Mouse (Mus musculus) cerebellum, postnatal 4 days (tissue): ENCODE measurements around the gene Nckap5l.
"Not testable (repeated sequence)": the region's sequence is repeated elsewhere in the genome, so short reads cannot be mapped to it uniquely, and the experiment has no call there.

Source experiments
- DNase-seq, 2 experiments: peaks; one replicate each; pipeline ENCODE4 v3.0.0; 2022; ENCODE audit warnings: low spot score in 2 of 2, mixed read lengths in 1 of 2

The Nckap5l gene

GRCm38 (mm10) chr15:99396875-99397274 is 60.7 kb downstream of the Nckap5l start:
- DNase-seq = no peak

DNA sequence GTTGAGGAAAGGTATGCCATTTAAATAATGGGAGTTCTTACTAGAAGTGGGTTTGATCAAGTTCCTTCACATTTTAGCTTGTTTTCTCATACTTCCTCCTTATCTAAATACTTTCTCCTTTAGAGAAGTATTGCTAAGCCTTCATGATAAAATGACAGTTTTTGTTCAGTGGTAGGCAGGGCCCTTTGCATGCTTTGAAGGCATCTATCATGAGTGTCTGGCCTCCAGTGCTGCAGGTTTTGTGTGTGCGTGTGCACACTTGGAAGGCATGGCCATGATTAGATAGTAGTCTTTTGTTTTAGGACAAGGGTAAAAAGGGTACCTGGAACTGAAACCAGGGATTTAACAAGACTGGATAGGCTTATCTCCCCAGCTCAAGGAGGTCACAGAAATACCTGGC is 61.1 kb downstream of the Nckap5l start:
- DNase-seq = no peak

DNA sequence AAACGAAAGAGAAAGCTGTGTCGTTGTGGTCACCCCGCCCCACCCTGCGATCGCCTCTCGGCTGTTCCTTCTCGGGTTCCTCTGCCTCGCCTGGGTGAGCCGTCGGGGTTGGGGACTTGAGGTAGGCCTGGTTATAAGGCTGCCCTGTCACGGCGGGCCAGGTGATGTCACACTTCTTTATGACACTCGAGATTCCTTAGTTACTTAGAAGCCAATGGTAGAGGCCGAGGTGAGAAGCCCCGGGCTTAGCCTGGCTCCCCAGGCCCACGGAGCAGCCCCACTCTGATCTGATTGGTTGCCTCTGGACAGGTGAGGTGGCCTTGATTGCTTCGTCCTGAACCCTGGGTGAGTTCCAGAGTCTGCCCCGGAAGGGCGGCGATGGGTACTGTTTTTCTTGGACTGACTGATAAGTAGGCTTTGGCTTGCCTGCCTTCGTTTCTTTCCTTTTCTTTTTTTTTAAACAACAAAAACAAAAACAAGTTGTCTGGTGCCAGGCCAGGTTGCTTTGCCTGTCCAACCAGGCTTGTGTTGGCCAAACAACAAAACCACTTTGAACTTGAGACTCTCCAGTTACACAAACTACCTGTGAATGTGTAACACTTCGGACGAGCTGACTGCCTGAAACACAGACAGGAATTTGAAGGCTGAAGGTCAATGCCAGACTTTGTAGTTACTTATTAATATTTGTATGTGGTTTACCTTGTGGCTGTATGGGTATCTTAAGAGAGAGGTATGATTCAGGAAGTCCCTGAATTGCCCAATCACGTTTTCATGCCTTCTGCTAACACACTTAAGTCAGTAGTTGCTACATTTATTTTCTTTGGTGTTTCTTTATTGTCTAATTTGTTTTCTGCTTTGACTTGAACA is 63.9 kb downstream of the Nckap5l start:
- DNase-seq = no peak

DNA sequence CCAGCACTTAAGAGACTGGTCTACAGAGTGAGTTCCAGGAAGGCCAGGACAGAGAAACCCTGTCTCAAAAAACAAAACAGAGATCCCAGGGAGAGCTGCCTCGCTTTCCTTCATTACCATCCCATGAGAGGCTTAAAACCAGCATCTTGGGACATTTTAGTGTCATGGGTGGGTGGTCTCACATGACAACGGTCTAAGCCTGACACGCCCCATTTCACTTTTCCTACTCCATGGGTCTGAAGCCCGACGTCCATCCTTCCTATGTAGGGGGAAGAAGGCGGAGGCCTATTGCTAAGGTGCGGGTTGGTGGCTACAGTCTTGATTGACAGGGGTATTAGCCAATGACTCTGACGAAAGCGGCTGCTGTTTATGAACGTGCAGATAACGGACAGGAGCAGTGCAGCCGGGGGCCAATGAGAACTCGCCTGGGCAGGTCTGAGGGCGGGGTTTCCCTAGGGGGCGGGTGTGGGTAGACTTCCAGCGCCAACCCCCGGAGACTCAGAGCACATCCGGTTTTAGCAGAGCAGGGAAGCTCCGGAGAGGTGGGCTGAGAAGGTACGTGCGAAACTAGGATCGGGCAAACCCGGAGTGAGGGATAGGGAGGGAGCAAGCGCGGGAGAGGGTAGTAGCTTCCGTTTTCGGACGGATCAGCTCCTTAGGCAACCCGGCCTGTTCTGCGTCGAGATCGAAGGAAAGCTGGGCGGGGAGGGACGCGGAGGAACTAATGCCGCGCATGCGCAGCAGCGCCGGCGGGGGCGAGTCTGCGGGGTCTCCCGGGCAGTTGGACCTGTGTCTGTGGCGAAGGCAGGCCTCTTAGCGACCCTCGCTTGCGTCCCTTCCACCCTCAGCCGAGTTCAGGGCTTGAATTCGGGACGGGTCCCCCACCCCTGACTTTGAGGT is 64.8 kb downstream of the Nckap5l start, which contains the start of gene Tmbim6:
Tmbim6 (plus strand) TSS at position 397 of the 900 bp plus-strand sequence.
- peak; percentile 98 to 99 for DNase-seq

DNA sequence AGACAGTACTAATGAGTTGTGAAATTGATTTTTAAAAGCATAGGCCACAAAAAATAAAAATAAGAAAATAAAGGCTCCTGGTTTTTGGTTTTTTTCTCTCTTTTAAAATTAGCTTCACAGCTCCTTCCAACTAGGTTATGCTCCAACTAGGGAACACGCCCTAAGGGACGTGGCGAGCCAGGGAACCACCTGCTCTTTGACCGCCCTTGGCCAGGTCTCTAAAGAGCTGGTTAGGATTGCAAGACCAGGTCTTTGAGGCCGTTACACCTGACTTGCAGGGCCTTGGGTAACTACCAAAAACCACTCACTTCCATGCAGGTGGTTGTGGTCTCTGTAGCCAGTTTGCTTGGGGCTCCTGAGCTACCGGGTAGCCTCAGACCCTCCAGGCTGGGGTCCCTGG is 65.6 kb downstream of the Nckap5l start:
- DNase-seq = no peak

DNA sequence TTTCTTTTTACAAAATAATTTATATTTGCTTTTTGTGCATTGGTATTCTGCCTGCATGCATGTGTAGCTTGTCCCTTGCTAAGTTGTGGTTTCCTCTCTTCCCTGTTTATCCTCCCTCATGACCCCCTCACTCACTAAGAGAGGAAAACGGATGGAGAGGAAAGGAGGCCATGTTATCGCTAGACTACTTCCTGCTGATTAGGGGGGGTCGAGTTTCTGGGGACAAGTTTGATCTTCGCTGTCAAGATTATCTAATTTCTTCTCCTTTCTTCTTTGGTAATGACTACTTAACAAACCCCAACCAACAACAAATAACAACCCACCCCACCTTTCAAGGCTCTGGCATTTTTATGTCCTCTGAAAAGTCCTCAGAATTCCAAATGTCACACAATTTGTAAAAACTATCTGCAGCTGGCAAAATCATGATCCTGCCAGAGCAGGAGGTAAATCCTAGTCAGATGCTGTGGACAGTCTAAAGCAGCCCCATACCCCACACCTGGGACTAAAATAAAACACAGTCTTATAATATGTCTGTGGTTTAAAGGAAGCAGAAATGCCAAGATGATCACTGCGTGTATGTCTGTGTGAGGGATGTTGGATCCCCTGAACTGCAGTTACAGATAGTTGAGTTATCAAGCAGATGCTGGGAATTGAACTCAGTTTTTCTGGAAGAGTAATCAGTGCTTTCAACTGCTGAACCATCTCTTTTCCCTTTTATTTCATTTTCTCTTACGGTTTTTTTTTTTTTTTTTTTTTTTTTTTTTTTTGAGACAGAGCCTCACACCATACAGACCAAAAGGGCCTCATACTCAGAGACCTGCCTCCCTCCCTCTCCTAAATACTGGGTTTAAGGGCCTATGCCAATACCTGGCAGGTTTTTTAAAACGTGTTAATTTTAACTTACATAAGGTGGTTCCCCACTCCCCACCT is 66.8 kb downstream of the Nckap5l start:
- no peak for DNase-seq

DNA sequence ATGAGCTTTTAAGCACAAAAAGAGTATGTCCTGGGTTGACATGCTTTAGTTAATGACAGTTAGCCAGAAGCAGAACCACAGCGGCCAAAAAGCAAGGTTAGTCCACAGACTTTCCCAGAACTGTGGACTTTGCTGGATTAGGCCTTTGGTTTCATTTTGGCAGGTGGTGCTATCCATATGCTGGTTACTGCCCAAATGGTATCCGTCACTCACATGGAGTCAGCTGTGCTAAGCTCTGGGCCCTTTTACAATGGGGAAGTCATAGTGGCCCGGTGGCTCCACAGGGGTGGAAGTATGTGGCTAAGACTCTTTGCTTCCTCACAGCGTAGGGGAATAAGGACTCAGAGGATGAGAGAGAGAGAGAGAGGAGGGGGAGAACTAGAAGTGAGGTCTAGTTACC is 69.6 kb downstream of the Nckap5l start:
- no peak for DNase-seq

- no peak for DNase-seq
Observed at GRCm38 (mm10) chr15:99386796-99387195, 70.8 kb downstream of the Nckap5l start.

DNA sequence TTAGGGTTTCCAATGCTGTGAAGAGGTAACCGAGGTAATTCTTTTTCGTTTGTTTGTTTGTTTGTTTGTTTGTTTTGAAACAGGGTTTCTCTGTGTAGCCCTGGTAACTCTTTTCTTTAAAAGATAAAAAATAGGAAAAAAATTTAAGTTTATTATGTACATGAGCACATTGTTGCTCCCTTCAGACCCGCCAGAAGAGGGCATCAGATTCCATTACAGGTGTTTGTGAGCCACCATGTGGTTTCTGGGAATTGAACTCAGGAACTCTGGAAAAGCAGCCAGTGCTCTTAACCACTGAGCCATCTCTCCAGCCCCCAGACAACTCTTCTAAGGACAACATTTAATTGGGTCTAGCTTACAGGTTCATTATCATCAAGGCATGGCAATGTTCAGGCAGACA is 71.4 kb downstream of the Nckap5l start:
- not testable (repeated sequence) for DNase-seq

GRCm38 (mm10) chr15:99384071-99384470 is 73.5 kb downstream of the Nckap5l start:
- DNase-seq = no peak

DNA sequence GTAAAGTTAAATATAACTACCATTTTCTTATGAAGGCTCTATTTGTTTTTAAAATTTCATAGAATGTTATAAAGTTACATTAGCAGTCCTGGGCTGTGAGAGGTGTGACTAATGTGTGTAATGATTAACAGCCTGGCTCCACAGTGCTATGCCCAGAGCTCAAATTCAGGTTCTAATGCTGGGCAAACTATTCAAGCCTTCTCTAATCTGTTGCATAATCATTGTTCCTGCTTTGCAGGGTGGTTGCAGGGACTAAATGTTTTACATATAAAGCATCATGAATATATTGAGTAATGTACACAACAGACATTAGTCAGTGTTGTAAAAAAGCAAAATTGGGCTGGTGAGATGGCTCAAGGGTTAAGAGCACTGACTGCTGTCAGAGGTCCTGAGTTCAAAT is 74.7 kb downstream of the Nckap5l start:
- DNase-seq = no peak

DNA sequence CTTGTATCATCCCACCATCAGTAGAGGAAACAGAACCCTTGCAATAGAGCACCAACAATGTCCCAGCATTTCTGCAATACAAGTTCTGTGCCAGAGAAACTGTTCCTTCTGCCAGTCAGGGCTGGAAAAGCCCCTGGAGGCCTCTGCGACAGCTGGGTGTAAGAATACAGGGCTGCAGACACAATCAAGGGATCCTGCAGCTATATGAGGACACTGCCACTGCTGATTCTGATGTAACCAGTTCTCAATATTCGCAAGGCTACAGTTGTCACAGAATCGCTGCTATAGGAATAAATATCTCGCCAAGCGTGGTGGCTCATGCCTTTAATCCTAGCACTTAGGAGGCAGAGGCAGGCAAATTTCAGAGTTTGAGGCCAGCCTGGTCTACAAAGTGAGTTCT is 81.3 kb downstream of the Nckap5l start:
- DNase-seq = no peak

GRCm38 (mm10) chr15:99375581-99375980 is 82.0 kb downstream of the Nckap5l start:
- DNase-seq = no peak

DNA sequence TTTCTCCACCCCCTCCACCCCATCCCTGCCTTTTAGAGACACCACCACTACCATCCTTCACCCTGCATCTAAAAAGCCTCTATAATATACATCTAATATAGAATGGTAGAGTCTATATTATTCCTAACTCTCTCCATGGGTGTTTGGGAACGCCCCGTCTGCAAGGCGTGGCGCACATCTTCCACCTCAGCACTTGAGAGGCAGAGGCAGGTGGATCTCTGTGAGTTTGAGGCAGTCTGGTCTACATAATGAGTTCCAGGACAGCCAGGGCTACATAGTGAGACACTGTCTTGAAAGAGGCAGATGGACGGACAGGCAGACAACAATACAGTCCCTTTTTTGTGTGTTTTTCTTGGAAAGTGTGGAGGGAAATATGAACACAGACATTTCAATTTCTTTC is 82.5 kb downstream of the Nckap5l start:
- DNase-seq = no peak

DNA sequence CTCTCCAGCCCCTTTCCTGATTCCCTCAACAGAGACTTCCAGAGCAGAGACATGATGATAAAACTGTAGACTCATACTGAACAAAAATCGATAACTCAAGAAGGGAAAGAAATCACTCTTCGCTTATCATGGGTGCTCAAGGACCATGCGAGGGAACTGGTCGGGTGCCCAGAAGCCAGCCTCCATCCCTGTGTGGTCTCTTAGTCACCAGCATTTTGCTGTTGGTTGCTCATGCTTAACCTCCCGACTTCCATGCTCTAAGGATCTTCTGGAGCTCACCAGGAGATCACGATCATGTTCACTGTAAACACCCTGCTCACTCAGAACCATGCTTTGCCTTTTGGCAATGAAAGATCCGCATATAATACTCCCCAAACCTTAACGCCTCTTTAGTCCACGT is 84.8 kb downstream of the Nckap5l start:
- DNase-seq = no peak
